Mouse (Mus musculus) forebrain, postnatal 0 days (tissue): ENCODE data around the gene Smarce1. TPM values are rescaled to one million over a fixed set of nuclear protein-coding genes. Genes with fewer than 3 reads are reported as not detected.
A peak's percentile ranks its signal among the peaks of the same experiment; 100 is the strongest.

Experiments
- ATAC-seq: fragments of 200-750 bp; cut with Nextera tagmentation; 2 replicates; pipeline ENCODE4 v1.8.0; 2017; ENCODE audit warnings: mild to moderate bottlenecking, moderate library complexity
- DNase-seq: peaks from one replicate; pipeline ENCODE4 v3.0.0-alpha.2; 2015
- H3K27ac ChIP-seq: fragments of 300-500 bp; sonication (generic); 2 replicates; pipeline ENCODE4 v1.5.1; 2014; ENCODE audit warnings: low read depth, mild to moderate bottlenecking, antibody characterized with exemption, low read length, moderate library complexity, mixed read lengths
- H3K27me3 ChIP-seq: fragments of 300-500 bp; sonication (generic); 2 replicates; pipeline ENCODE4 v1.6.1; 2014; ENCODE audit warnings: mild to moderate bottlenecking, low read length, mixed read lengths; ENCODE audit not compliant: insufficient read depth
- H3K36me3 ChIP-seq: fragments of 300-500 bp; sonication (generic); 2 replicates; pipeline ENCODE4 v1.6.1; 2014; ENCODE audit warnings: mild to moderate bottlenecking, moderate library complexity; ENCODE audit not compliant: insufficient read depth
- H3K4me1 ChIP-seq: fragments of 300-500 bp; sonication (generic); 2 replicates; pipeline ENCODE4 v1.6.1; 2014; ENCODE audit warnings: antibody characterized with exemption; ENCODE audit not compliant: insufficient read depth
- H3K4me2 ChIP-seq: fragments of 300-500 bp; sonication (generic); 2 replicates; pipeline ENCODE4 v1.6.1; 2014; ENCODE audit warnings: low read depth, mild to moderate bottlenecking, moderate library complexity
- H3K4me3 ChIP-seq: fragments of 300-500 bp; sonication (generic); 2 replicates; pipeline ENCODE4 v1.5.1; 2014; ENCODE audit warnings: low read depth, low read length, mixed read lengths
- H3K9ac ChIP-seq: fragments of 300-500 bp; sonication (generic); 2 replicates; pipeline ENCODE4 v1.6.1; 2014; ENCODE audit warnings: mild to moderate bottlenecking
- H3K9me3 ChIP-seq: fragments of 300-500 bp; sonication (generic); 2 replicates; pipeline ENCODE4 v1.6.1; 2016; ENCODE audit warnings: low read length
- CTCF ChIP-seq: sonication (generic); IDR thresholded peaks from 2 replicates; pipeline ENCODE4 v1.5.1; 2016; ENCODE audit warnings: antibody characterized with exemption, control low read depth, low read depth
- WGBS: fragments of 180-500 bp; shearing (Covaris S2); extraction: QIAGEN DNeasy Blood & Tissue Kit; methylation state at CpG from one replicate; pipeline ENCODE4 v1.1.7; 2014; 5-methylcytosine and 5-hydroxymethylcytosine counted together
- polyA plus RNA-seq: library from polyadenylated mRNA; unstranded; fragments of >200 nt; fragmentation: Nextera tagmentation; extraction: Ambion mirVana; gene quantifications from 2 replicates; pipeline ENCODE4 v1.2.1, GENCODE M21; 2015
- total RNA-seq: library from RNA; depleted of rRNA; stranded (reverse); fragments of >200 nt; gene quantifications from 2 replicates; pipeline ENCODE4 v1.2.3, GENCODE M21; 2014

Smarce1 gene
- total and polyA plus RNA-seq, 2 experiments from 2014 or later, result 156 to 228 TPM

DNA sequence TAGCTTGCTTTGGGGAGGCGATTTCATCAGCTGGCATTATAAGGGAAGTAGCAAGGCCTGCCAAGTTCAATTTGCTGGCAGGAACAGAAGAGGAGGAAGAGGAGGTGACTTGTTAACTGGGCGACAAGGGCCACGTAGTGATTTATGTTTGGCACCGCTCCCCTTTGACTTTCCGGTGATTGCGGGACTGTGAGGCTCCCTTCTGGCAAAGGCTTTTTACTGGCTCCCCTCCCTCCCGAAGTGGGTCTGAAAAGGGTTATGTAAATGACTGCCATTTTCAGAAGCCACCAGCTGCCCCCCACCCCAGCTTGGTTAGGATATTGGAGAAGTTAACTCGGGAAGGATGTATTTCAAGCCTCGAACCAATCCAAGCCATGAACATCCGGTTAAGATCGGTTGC, 48.2 kb downstream of the Smarce1 start:
- H3K36me3 ChIP-seq, result no peaks in the 10 kb centered on the region

GRCm38 (mm10) chr11:99180071-99180470, 50.7 kb downstream of the Smarce1 start:
- Histone ChIP-seq H3K4me2 (no peak overlapping the region), H3K27ac (no peak overlapping the region), H3K36me3 (no peaks in the 10 kb centered on the region), H3K4me1 (no peaks in the 10 kb centered on the region), H3K4me3 (no peak overlapping the region), H3K9me3 (no peaks in the 10 kb centered on the region), H3K27me3 (no peaks in the 10 kb centered on the region), H3K9ac (no peak overlapping the region)
- no peak for ATAC-seq
- 87% methylated on average over 5 of the region's 5 CpGs for WGBS
- TF ChIP-seq CTCF, result no peak
- no peak for DNase-seq

More for the DNA sequence above, 48.2 kb downstream of the Smarce1 start:
- H3K9ac ChIP-seq, result no peak overlapping the region
- 0 out of 2 replicates have a peak, but pooled peaks have one; percentile 27 for ATAC-seq
- DNase-seq, result peak; percentile 20
- no peak overlapping the region for H3K4me3 ChIP-seq
- no peak overlapping the region for H3K4me2 ChIP-seq
- H3K9me3 ChIP-seq, result no peaks in the 10 kb centered on the region
- WGBS, result 52% methylated on average over 11 of the region's 11 CpGs
- TF ChIP-seq CTCF, result no peak
- no peaks in the 10 kb centered on the region for H3K4me1 ChIP-seq
- no peak overlapping the region for H3K27ac ChIP-seq
- no peaks in the 10 kb centered on the region for H3K27me3 ChIP-seq

- Histone ChIP-seq H3K9me3 (no peaks in the 10 kb centered on the region), H3K9ac (no peak overlapping the region), H3K27ac (no peak overlapping the region), H3K4me1 (no peaks in the 10 kb centered on the region), H3K27me3 (no peaks in the 10 kb centered on the region), H3K36me3 (no peaks in the 10 kb centered on the region), H3K4me2 (no peak overlapping the region), H3K4me3 (no peak overlapping the region)
- DNase-seq (no peak), ATAC-seq (no peak)
- no peak for TF ChIP-seq CTCF
- WGBS, result 55% methylated on average over 3 of the region's 3 CpGs
Measured at GRCm38 (mm10) chr11:99177925-99178198, 53.0 kb downstream of the Smarce1 start.

GRCm38 (mm10) chr11:99177054-99177924, 53.5 kb downstream of the Smarce1 start:
- Histone ChIP-seq H3K9ac (no peak overlapping the region), H3K27ac (no peak overlapping the region), H3K4me3 (no peak overlapping the region), H3K4me2 (no peak overlapping the region), H3K4me1 (no peaks in the 10 kb centered on the region), H3K9me3 (no peaks in the 10 kb centered on the region), H3K27me3 (no peaks in the 10 kb centered on the region), H3K36me3 (no peaks in the 10 kb centered on the region)
- DNase-seq (no peak), ATAC-seq (no peak)
- no peak for TF ChIP-seq CTCF
- WGBS, result 69% methylated on average over 5 of the region's 5 CpGs

- no peaks in the 10 kb centered on the region for H3K9me3 ChIP-seq
- no peaks in the 10 kb centered on the region for H3K4me1 ChIP-seq
- H3K4me2 ChIP-seq, result no peak overlapping the region
- H3K9ac ChIP-seq, result no peak overlapping the region
- no peak overlapping the region for H3K4me3 ChIP-seq
- no peak for TF ChIP-seq CTCF
- no peaks in the 10 kb centered on the region for H3K27me3 ChIP-seq
- no peaks in the 10 kb centered on the region for H3K36me3 ChIP-seq
- no peak for DNase-seq
- ATAC-seq, result no peak
- no peak overlapping the region for H3K27ac ChIP-seq
- 84% methylated on average over 4 of the region's 4 CpGs for WGBS
Measured at GRCm38 (mm10) chr11:99172002-99172401, 58.8 kb downstream of the Smarce1 start.

- Histone ChIP-seq H3K9ac (no peak overlapping the region), H3K27ac (no peak overlapping the region), H3K27me3 (no peaks in the 10 kb centered on the region), H3K9me3 (no peaks in the 10 kb centered on the region), H3K4me1 (no peaks in the 10 kb centered on the region), H3K4me3 (no peak overlapping the region), H3K4me2 (no peak overlapping the region), H3K36me3 (no peaks in the 10 kb centered on the region)
- WGBS, result 83% methylated on average over 2 of the region's 2 CpGs
- DNase-seq (no peak), ATAC-seq (no peak)
- no peak for TF ChIP-seq CTCF
Measured at GRCm38 (mm10) chr11:99171442-99171841, 59.4 kb downstream of the Smarce1 start.

- DNase-seq, result no peak
- Histone ChIP-seq H3K27ac (no peak overlapping the region), H3K4me2 (no peak overlapping the region), H3K36me3 (no peaks in the 10 kb centered on the region), H3K9me3 (no peaks in the 10 kb centered on the region), H3K9ac (no peak overlapping the region), H3K27me3 (no peaks in the 10 kb centered on the region), H3K4me1 (no peaks in the 10 kb centered on the region), H3K4me3 (no peak overlapping the region)
- WGBS, result 82% methylated on average over 12 of the region's 12 CpGs
- TF ChIP-seq CTCF, result no peak
- no peak for ATAC-seq
Measured at GRCm38 (mm10) chr11:99170547-99171267, 60.1 kb downstream of the Smarce1 start.
